Mouse (Mus musculus) stomach, embryonic 15.5 days (tissue): ENCODE data around the gene Nhlh1. TPM values are rescaled to one million over a fixed set of nuclear protein-coding genes. Genes with fewer than 3 reads are reported as not detected.

ENCODE experiments used
- ATAC-seq: fragments of 200-750 bp; cut with Nextera tagmentation; 2 replicates; pipeline ENCODE4 v1.8.0; 2017; ENCODE audit warnings: low read depth, moderate number of reproducible peaks, moderate TSS enrichment; ENCODE audit not compliant: insufficient read depth, low FRiP score
- H3K27ac ChIP-seq: fragments of 300-500 bp; sonication (generic); 2 replicates; pipeline ENCODE4 v1.5.1; 2015; ENCODE audit warnings: mild to moderate bottlenecking, inconsistent platforms
- H3K27me3 ChIP-seq: fragments of 300-500 bp; sonication (generic); replicated peaks from 2 replicates; pipeline ENCODE4 v1.6.1; 2015; ENCODE audit warnings: inconsistent platforms
- H3K36me3 ChIP-seq: fragments of 300-500 bp; sonication (generic); 2 replicates; pipeline ENCODE4 v1.6.1; 2015; ENCODE audit warnings: inconsistent platforms
- H3K4me1 ChIP-seq: fragments of 300-500 bp; sonication (generic); 2 replicates; pipeline ENCODE4 v1.6.1; 2015; ENCODE audit warnings: inconsistent platforms
- H3K4me2 ChIP-seq: fragments of 300-500 bp; sonication (generic); 2 replicates; pipeline ENCODE4 v1.6.1; 2015; ENCODE audit warnings: mild to moderate bottlenecking, inconsistent platforms
- H3K4me3 ChIP-seq: fragments of 300-500 bp; sonication (generic); replicated peaks from 2 replicates; pipeline ENCODE4 v1.5.1; 2015; ENCODE audit warnings: inconsistent platforms
- H3K9ac ChIP-seq: fragments of 300-500 bp; sonication (generic); 2 replicates; pipeline ENCODE4 v1.6.1; 2015; ENCODE audit warnings: inconsistent platforms
- H3K9me3 ChIP-seq: fragments of 300-500 bp; sonication (generic); 2 replicates; pipeline ENCODE4 v1.6.1; 2016; ENCODE audit warnings: inconsistent platforms
- WGBS: fragments of 180-500 bp; shearing (Covaris S2); methylation state at CpG from one replicate; pipeline ENCODE4 v1.1.7; 2015; 5-methylcytosine and 5-hydroxymethylcytosine counted together
- polyA plus RNA-seq: library from polyadenylated mRNA; unstranded; fragments of >200 nt; fragmentation: Nextera tagmentation; extraction: Ambion mirVana; gene quantifications from 2 replicates; pipeline ENCODE4 v1.2.1, GENCODE M21; 2015

The Nhlh1 gene
- not detected in 2 replicates for polyA plus RNA-seq

GRCm38 (mm10) chr1:172057491-172057921 lies at the start of gene Nhlh1:
Nhlh1 (minus strand) TSS chr1:172057573.
- Histone ChIP-seq H3K27ac (no peak within 1 kb of the TSS), H3K9ac (no peak within 1 kb of the TSS), H3K4me1 (peaks cover 6% of the 10 kb centered on the region; the same call in 1 of the 2 replicates), H3K9me3 (no peaks in the 10 kb centered on the region), H3K4me3 (no peak within 1 kb of the TSS), H3K36me3 (no peaks in the 10 kb centered on the region), H3K4me2 (no peak within 1 kb of the TSS), H3K27me3 (peaks cover 32% of the 10 kb centered on the region)
- 26% methylated on average over 2 of the region's 2 CpGs for WGBS
- no peak for ATAC-seq

GRCm38 (mm10) chr1:172105101-172105500 lies 47.7 kb upstream of the Nhlh1 start:
- Histone ChIP-seq H3K9ac (no peak overlapping the region), H3K4me1 (no peaks in the 10 kb centered on the region), H3K27ac (no peak overlapping the region), H3K27me3 (no peaks in the 10 kb centered on the region), H3K9me3 (no peaks in the 10 kb centered on the region), H3K4me2 (no peak overlapping the region), H3K4me3 (no peak overlapping the region), H3K36me3 (peaks cover 80% of the 10 kb centered on the region)
- WGBS: 78% methylated on average over 11 of the region's 11 CpGs
- no peak for ATAC-seq

- Histone ChIP-seq H3K9ac (no peak overlapping the region), H3K27ac (no peak overlapping the region), H3K4me3 (no peak overlapping the region), H3K27me3 (no peaks in the 10 kb centered on the region), H3K36me3 (peaks cover 74% of the 10 kb centered on the region), H3K4me2 (no peak overlapping the region), H3K9me3 (no peaks in the 10 kb centered on the region), H3K4me1 (no peaks in the 10 kb centered on the region)
- no peak for ATAC-seq
- 76% methylated on average over 4 of the region's 4 CpGs for WGBS
Measured at GRCm38 (mm10) chr1:172103619-172104018, 46.2 kb upstream of the Nhlh1 start.

- H3K36me3 ChIP-seq: peaks cover 53% of the 10 kb centered on the region
- no peak overlapping the region for H3K4me2 ChIP-seq
- 83% methylated on average over 6 of the region's 6 CpGs for WGBS
- ATAC-seq: no peak
- H3K4me1 ChIP-seq: no peaks in the 10 kb centered on the region
- H3K9ac ChIP-seq: no peak overlapping the region
- H3K27ac ChIP-seq: no peak overlapping the region
- H3K27me3 ChIP-seq: no peaks in the 10 kb centered on the region
- H3K4me3 ChIP-seq: no peak overlapping the region
- H3K9me3 ChIP-seq: no peaks in the 10 kb centered on the region
Measured at GRCm38 (mm10) chr1:172099325-172100033, 42.1 kb upstream of the Nhlh1 start.

DNA sequence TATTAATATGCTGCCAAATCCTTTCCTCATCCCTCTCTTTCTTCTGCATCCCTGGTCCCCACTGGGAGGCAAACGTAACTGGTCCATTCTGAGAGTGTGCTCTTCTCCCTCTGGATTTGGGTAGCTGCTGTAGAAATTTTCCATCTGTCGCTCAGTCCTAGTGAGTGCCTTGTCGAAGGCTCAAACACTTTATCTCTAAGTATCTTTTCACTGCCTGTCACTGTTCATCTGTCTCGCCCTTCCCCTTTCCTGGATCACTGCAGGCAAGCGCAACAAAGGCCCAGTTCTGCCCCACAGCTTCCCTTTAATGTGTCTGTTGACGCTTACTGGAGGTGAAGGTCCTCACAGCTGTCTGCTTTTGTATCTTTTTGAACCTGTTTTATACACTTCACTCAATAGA lies 37.8 kb upstream of the Nhlh1 start:
- no peak overlapping the region for H3K9ac ChIP-seq
- WGBS: 69% methylated on average over 6 of the region's 6 CpGs
- H3K27me3 ChIP-seq: no peaks in the 10 kb centered on the region
- no peak overlapping the region for H3K27ac ChIP-seq
- H3K4me3 ChIP-seq: no peak overlapping the region
- H3K4me2 ChIP-seq: no peak overlapping the region
- no peaks in the 10 kb centered on the region for H3K4me1 ChIP-seq
- peaks cover 50% of the 10 kb centered on the region for H3K36me3 ChIP-seq
- no peak for ATAC-seq
- H3K9me3 ChIP-seq: no peaks in the 10 kb centered on the region

DNA sequence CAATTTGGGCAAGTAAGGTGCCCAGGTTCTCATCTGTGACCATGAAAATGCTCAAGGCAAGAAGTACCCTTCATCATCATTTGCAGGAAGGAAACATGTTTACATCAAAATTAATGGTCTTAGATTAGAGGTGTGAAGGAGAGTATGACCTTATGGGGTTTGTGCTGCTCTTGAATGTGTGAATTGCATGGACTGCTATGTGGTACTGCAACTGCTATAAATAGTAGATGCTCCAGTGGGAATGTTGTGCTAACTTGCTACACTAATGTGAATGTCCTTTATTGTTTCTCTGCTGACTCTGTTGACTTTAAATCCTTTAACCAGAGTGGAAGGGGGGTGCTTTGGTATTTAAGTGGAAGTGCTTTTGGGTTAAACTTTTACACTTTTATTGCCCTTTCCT lies 36.9 kb upstream of the Nhlh1 start:
- no peaks in the 10 kb centered on the region for H3K9me3 ChIP-seq
- ATAC-seq: no peak
- no peak overlapping the region for H3K4me3 ChIP-seq
- H3K4me1 ChIP-seq: no peaks in the 10 kb centered on the region
- no peak overlapping the region for H3K9ac ChIP-seq
- no peak overlapping the region for H3K27ac ChIP-seq
- H3K36me3 ChIP-seq: peaks cover 50% of the 10 kb centered on the region
- no peaks in the 10 kb centered on the region for H3K27me3 ChIP-seq
- no peak overlapping the region for H3K4me2 ChIP-seq

DNA sequence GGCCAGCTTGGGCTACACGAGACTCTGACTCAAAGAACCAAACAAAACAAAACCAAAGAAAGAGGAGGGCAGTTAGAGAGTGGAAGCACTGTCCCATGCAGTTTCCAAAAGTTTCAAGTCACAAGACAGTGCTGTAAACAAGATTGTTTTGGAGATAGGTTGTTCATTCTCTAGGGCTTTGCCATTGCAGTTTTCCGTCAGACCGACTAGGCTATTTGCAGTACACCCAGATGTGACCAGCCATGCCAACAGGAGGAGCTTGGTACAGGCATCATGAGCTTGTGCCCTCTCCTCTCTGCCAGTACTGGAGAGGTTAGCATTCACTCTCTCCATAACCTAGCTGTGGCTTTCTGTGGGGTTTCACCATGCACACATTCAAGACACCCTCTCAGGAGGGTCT lies 36.1 kb upstream of the Nhlh1 start:
- Histone ChIP-seq H3K9ac (no peak overlapping the region), H3K27me3 (no peaks in the 10 kb centered on the region), H3K9me3 (no peaks in the 10 kb centered on the region), H3K4me2 (no peak overlapping the region), H3K4me3 (no peak overlapping the region), H3K27ac (no peak overlapping the region), H3K36me3 (peaks cover 54% of the 10 kb centered on the region), H3K4me1 (no peaks in the 10 kb centered on the region)
- WGBS: 80% methylated on average over 3 of the region's 3 CpGs
- no peak for ATAC-seq

- Histone ChIP-seq H3K9ac (peak overlapping the region; percentile 70), H3K27me3 (no peaks in the 10 kb centered on the region), H3K4me2 (peak overlapping the region; percentile 53), H3K27ac (peak overlapping the region; percentile 81), H3K36me3 (peaks cover 16% of the 10 kb centered on the region), H3K9me3 (no peaks in the 10 kb centered on the region), H3K4me3 (peak overlapping the region; percentile 81), H3K4me1 (peaks cover 10% of the 10 kb centered on the region)
- ATAC-seq: peak; percentile 37; the same call in 1 of the 2 replicates
- under 1% methylated on average over 24 of the region's 24 CpGs for WGBS
Measured at GRCm38 (mm10) chr1:172082899-172083445, 25.6 kb upstream of the Nhlh1 start.

GRCm38 (mm10) chr1:172082101-172082898 lies 24.9 kb upstream of the Nhlh1 start, which contains the start of the genes Copa and Ncstn:
Copa (plus strand) TSS chr1:172082529.
Ncstn (minus strand) TSS chr1:172082795.
- Histone ChIP-seq H3K27ac (peak within 1 kb of the TSS; percentile 81), H3K9me3 (no peaks in the 10 kb centered on the region), H3K4me1 (peaks cover 10% of the 10 kb centered on the region), H3K27me3 (no peaks in the 10 kb centered on the region), H3K36me3 (peaks cover 17% of the 10 kb centered on the region), H3K9ac (peak within 1 kb of the TSS; percentile 70), H3K4me2 (peak within 1 kb of the TSS; percentile 55), H3K4me3 (peak within 1 kb of the TSS; percentile 81)
- ATAC-seq: peak; percentile 96
- WGBS: under 1% methylated on average over 40 of the region's 40 CpGs

- no peak for ATAC-seq
- WGBS: 63% methylated on average over 5 of the region's 5 CpGs
- Histone ChIP-seq H3K27ac (no peak overlapping the region), H3K36me3 (peaks cover 39% of the 10 kb centered on the region), H3K4me1 (peaks cover 3% of the 10 kb centered on the region; the same call in 1 of the 2 replicates), H3K4me3 (no peak overlapping the region), H3K4me2 (no peak overlapping the region), H3K9ac (no peak overlapping the region), H3K9me3 (no peaks in the 10 kb centered on the region), H3K27me3 (no peaks in the 10 kb centered on the region)
Measured at GRCm38 (mm10) chr1:172077981-172078380, 20.6 kb upstream of the Nhlh1 start.

DNA sequence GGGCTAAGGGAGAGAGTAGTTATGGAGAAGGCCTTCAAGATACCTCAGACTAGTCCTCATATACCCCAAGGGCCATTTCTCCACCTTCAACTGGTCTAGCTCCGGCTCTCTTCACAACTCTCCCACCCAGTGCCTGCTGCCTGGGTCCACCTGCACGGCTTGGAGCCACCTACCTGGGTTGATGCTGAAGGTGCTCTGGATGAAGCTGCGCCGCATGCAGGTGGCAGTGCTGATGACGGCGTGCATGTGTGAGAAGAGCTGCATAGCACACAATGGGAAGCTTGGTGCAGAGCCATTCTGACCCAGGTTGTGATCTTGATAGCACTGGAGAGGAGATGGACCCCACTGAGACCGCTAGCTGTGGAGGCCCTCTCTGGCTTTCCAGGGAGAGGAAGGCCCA lies 15.2 kb upstream of the Nhlh1 start:
- Histone ChIP-seq H3K4me2 (no peak overlapping the region), H3K27ac (no peak overlapping the region), H3K9me3 (no peaks in the 10 kb centered on the region), H3K4me1 (no peaks in the 10 kb centered on the region), H3K4me3 (no peak overlapping the region), H3K9ac (no peak overlapping the region), H3K36me3 (peaks cover 64% of the 10 kb centered on the region), H3K27me3 (no peaks in the 10 kb centered on the region)
- 95% methylated on average over 7 of the region's 7 CpGs for WGBS
- no peak for ATAC-seq

DNA sequence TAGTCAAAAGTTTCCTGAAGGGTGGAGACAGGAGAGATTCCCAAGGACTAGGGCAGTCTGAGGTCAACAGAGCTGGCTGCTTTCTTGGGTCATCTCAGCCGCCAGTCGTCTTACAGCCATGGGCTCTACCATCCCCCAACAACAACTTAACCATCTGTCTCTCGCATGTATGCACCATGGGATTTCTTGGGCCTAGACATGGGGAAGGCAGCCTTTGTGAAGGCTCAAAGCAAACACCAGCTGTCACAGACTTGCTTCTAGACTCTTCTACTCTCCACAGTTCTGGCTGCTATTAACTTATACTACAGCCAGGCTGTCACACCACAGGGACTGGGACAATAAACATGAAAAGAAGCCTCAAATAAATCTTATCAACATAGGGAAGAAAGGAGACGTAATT lies 14.2 kb upstream of the Nhlh1 start:
- peaks cover 72% of the 10 kb centered on the region for H3K36me3 ChIP-seq
- H3K9ac ChIP-seq: no peak overlapping the region
- no peak for ATAC-seq
- 75% methylated on average over 4 of the region's 4 CpGs for whole genome bisulfite sequencing
- H3K4me3 ChIP-seq: no peak overlapping the region
- H3K4me2 ChIP-seq: no peak overlapping the region
- no peaks in the 10 kb centered on the region for H3K9me3 ChIP-seq
- H3K4me1 ChIP-seq: no peaks in the 10 kb centered on the region
- no peaks in the 10 kb centered on the region for H3K27me3 ChIP-seq
- H3K27ac ChIP-seq: no peak overlapping the region
